Mouse (Mus musculus): Measurements from ENCODE around the gene Alkbh2. TPM values are rescaled to one million over a fixed set of nuclear protein-coding genes. Genes with fewer than 3 reads are reported as not detected.

The Alkbh2 gene
- polyA plus RNA-seq, 1 experiment from 2014 or later: 11.0 TPM

- peaks cover 27% of the 10 kb centered on the region for H3K36me3 ChIP-seq
- ATAC-seq (ENCODE audit: insufficient number of reproducible peaks, low FRiP score): peak; percentile 81
These were observed 11.2 kb upstream of the Alkbh2 start for GRCm38 (mm10) chr5:114139175-114139574.

DNA sequence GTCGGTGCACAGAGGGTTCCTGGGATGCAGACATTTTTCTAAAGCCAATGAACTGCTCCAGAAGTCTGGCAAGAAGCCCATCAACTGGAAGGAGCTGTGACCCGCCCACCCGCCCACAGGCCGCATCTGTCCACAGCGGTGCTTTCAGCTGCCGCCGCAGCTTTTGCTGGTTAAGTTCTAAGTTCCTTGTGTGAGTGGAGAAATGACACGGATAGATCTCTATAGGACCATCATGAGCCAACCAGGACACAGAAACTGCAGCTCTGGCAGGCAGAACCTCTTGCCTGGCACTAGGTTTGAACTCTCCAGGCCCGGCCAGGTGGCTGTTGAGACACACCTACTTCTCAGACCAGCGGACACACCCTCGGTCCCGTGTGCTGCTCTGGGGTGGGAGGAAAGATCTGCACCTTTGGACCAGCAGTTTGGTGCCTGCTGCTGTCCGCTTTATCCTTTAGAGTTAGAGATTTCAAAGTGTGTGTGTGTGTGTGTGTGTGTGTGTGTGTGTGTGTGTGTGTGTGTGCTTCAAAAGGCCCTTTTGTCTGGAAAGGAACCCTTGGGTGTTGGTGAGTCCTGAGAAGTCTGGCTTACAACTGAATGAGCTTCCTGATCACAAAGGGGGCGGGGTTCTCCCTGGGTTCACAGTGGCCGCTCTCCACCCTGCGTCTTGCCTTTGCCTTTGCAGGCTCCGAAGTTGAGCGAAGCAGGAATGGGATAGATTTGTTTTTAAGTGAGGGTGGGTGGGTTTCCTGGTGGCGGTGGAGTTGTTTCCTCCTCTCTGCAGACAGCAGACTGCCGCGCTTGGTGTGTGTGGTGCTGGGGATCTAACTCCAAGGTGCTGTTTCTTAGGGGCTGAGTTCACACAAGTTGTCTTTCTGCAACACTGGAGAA is 10.5 kb upstream of the Alkbh2 start:
- Histone ChIP-seq H3K27me3 (replicated peaks) (no peaks in the 10 kb centered on the region), H3K27ac (ENCODE audit: poor library complexity, severe bottlenecking) (peak overlapping the region; percentile 85), H3K4me3 (no peak overlapping the region), H3K36me3 (peaks cover 29% of the 10 kb centered on the region), H3K9me3 (replicated peaks) (no peaks in the 10 kb centered on the region), H3K4me2 (peak overlapping the region; percentile 9), H3K9ac (peak overlapping the region; percentile 40; the same call in 1 of the 2 replicates), H3K4me1 (replicated peaks) (peaks cover 54% of the 10 kb centered on the region)
- ATAC-seq (ENCODE audit: insufficient number of reproducible peaks, low FRiP score): no peak
- WGBS: 69% methylated on average over 21 of the region's 21 CpGs

More at GRCm38 (mm10) chr5:114139175-114139574, 11.2 kb upstream of the Alkbh2 start:
- Histone ChIP-seq H3K4me2 (peak overlapping the region; percentile 9; the same call in 1 of the 2 replicates), H3K4me1 (replicated peaks) (peaks cover 54% of the 10 kb centered on the region), H3K27ac (ENCODE audit: poor library complexity, severe bottlenecking) (peak overlapping the region; percentile 85), H3K27me3 (replicated peaks) (no peaks in the 10 kb centered on the region), H3K4me3 (no peak overlapping the region), H3K9ac (no peak overlapping the region), H3K9me3 (replicated peaks) (no peaks in the 10 kb centered on the region)
- WGBS: 36% methylated on average over 9 of the region's 9 CpGs

DNA sequence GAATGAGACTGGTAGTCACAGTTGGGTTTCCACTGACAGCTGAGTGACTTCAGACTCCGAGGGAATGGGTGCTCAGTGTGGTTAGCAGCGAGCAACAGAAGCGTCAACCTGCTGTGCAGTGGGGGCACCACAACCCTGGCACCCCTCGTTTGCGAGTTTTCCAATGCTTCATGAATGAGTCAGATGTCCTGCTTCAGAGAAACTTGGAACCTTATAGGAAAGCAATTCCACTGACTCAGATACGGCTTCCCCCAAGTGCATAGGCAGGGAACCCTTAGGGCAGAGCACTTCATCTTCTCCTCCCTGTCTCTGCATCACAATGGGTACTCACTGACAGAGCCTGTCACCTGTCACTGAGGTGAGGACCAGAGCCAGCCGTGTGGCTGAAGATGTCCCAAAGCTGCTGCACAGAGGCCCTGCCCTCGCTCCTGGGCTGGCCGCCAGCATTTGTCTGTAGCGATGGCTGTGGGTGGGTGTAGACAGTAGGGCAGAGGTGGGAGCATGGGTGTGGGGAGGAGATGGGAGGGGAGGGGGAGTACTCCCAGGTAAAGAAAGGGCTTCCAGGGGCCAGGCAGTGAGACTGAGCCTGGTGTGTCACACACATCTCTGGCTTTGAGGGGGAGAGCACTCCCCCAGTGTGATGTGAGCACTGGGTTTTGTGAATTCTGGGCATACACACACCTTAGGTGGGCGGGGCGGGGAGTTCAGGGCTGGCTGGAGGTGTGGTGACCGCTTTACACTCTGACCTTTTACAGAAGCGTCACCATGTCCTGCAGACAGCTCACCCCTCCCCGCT is 9.7 kb upstream of the Alkbh2 start:
- H3K9me3 ChIP-seq (replicated peaks): no peaks in the 10 kb centered on the region
- H3K9ac ChIP-seq: 0 out of 2 replicates have a peak overlapping the region, but pooled peaks have one; percentile 40
- H3K4me3 ChIP-seq: no peak overlapping the region
- WGBS: 74% methylated on average over 15 of the region's 15 CpGs
- ATAC-seq (ENCODE audit: insufficient number of reproducible peaks, low FRiP score): no peak
- peaks cover 30% of the 10 kb centered on the region for H3K36me3 ChIP-seq
- peak overlapping the region; percentile 85 for H3K27ac ChIP-seq (ENCODE audit: poor library complexity, severe bottlenecking)
- H3K27me3 ChIP-seq (replicated peaks): no peaks in the 10 kb centered on the region
- H3K4me2 ChIP-seq: 0 out of 2 replicates have a peak overlapping the region, but pooled peaks have one; percentile 9
- peaks cover 54% of the 10 kb centered on the region for H3K4me1 ChIP-seq (replicated peaks)

- 0 out of 2 replicates have a peak overlapping the region, but pooled peaks have one; percentile 8 for H3K27ac ChIP-seq (ENCODE audit: poor library complexity, severe bottlenecking)
- WGBS: 87% methylated on average over 10 of the region's 10 CpGs
- H3K27me3 ChIP-seq (replicated peaks): no peaks in the 10 kb centered on the region
- no peak overlapping the region for H3K4me3 ChIP-seq
- no peak overlapping the region for H3K9ac ChIP-seq
- H3K4me2 ChIP-seq: no peak overlapping the region
- peaks cover 67% of the 10 kb centered on the region for H3K4me1 ChIP-seq (replicated peaks)
- no peak for ATAC-seq (ENCODE audit: insufficient number of reproducible peaks, low FRiP score)
- H3K9me3 ChIP-seq (replicated peaks): no peaks in the 10 kb centered on the region
- peaks cover 30% of the 10 kb centered on the region for H3K36me3 ChIP-seq
These were observed 7.5 kb upstream of the Alkbh2 start for GRCm38 (mm10) chr5:114135516-114135915.

DNA sequence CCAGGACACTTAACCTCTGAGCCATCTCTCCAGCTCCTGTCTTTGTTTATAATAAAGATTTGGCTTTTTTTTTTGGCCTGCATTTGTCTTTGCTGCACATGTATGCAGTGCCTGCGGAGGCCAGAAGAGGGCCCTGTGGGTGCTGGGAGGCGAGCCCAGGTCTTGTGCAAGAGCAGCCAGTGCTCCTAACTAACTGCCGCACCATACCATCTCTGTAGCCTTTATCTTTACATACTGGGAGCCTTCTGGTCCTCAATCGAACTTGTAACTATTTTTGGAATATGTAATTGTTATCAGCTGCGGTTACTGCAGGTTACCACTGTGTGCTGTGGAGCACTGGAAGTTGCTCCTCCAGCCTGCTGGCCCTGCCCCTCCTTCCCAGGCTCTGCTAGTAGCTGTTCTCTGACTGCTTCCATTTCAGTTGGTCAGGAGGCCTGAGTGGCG is 6.1 kb upstream of the Alkbh2 start:
- H3K9ac ChIP-seq: 0 out of 2 replicates have a peak overlapping the region, but pooled peaks have one; percentile 34
- ATAC-seq (ENCODE audit: insufficient number of reproducible peaks, low FRiP score): no peak
- no peaks in the 10 kb centered on the region for H3K27me3 ChIP-seq (replicated peaks)
- peaks cover 62% of the 10 kb centered on the region for H3K4me1 ChIP-seq (replicated peaks)
- H3K36me3 ChIP-seq: peaks cover 30% of the 10 kb centered on the region
- WGBS: 27% methylated on average over 6 of the region's 6 CpGs
- peak overlapping the region; percentile 77 for H3K27ac ChIP-seq (ENCODE audit: poor library complexity, severe bottlenecking)
- H3K9me3 ChIP-seq (replicated peaks): no peaks in the 10 kb centered on the region
- peak overlapping the region; percentile 13 for H3K4me2 ChIP-seq
- no peak overlapping the region for H3K4me3 ChIP-seq

DNA sequence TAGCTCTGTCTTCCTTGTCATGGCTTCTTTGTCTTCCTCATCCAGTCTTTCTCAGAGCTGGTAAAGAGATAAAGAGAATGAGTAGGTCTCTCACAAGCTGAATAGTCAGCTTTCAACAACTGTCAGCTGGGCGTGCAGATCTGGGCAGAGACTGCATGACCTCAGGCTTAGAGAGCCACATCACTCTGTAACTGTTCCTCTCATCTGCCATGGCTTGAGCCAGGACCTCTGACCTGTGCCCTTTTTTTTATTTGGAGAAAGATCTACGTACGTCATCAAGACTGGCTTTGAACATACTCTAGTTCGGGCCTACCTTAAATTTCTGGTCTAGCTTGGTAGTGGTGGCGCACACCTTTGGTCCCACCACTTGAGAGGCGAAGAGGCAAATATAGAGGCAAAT is 4.8 kb upstream of the Alkbh2 start:
- H3K4me3 ChIP-seq: no peak overlapping the region
- 0 out of 2 replicates have a peak overlapping the region, but pooled peaks have one; percentile 79 for H3K9ac ChIP-seq
- peaks cover 29% of the 10 kb centered on the region for H3K36me3 ChIP-seq
- H3K27ac ChIP-seq (ENCODE audit: poor library complexity, severe bottlenecking): no peak overlapping the region
- H3K4me1 ChIP-seq (replicated peaks): peaks cover 50% of the 10 kb centered on the region
- H3K4me2 ChIP-seq: peak overlapping the region; percentile 97; the same call in 1 of the 2 replicates
- no peaks in the 10 kb centered on the region for H3K9me3 ChIP-seq (replicated peaks)
- ATAC-seq (ENCODE audit: insufficient number of reproducible peaks, low FRiP score): no peak
- WGBS: 85% methylated on average over 6 of the region's 6 CpGs
- no peaks in the 10 kb centered on the region for H3K27me3 ChIP-seq (replicated peaks)

- Histone ChIP-seq H3K27me3 (replicated peaks) (no peaks in the 10 kb centered on the region), H3K9me3 (replicated peaks) (no peaks in the 10 kb centered on the region), H3K36me3 (peaks cover 16% of the 10 kb centered on the region), H3K4me2 (peak overlapping the region; percentile 97), H3K4me1 (replicated peaks) (peaks cover 47% of the 10 kb centered on the region), H3K4me3 (peak overlapping the region; percentile 78), H3K9ac (peak overlapping the region; percentile 79), H3K27ac (ENCODE audit: poor library complexity, severe bottlenecking) (peak overlapping the region; percentile 75)
- no peak for ATAC-seq (ENCODE audit: insufficient number of reproducible peaks, low FRiP score)
- WGBS: 0% methylated on average over 15 of the region's 15 CpGs
These were observed 3.5 kb upstream of the Alkbh2 start for GRCm38 (mm10) chr5:114131521-114131840.

DNA sequence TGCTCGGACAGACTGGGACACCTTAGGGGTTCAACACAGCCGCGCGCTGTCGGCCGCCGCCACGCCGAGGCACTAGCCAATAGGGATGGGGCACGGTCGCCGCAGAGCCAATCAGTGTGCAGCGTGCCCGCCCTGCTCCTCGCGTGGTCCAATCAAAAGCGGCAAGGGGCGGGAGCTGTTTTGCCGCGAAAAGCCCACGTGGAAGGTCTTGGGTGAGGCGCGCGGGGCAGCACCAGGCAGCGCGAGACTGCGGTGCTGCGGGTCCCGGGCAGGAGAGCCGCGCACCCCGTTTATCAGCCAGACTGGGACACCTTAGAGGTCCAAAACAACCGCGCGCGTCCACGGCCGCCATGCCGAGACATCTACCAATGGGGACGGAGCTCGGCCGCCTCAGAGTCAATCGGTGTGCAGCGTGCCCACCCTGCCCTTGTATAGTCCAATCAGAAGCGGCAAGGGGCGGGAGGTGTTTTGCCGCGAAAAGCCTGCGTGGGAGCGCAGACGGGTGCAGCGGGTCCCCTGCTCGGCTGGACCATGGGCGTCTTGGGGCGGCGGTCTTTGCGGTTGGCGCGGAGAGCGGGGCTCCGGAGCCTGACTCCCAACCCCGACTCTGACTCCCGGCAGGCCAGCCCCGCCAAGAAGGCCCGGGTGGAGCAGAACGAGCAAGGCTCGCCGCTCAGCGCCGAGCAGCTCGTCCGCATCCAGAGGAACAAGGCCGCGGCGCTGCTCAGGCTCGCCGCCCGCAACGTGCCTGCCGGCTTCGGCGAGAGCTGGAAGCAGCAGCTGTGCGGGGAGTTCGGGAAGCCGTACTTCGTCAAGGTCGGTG is 2.9 kb upstream of the Alkbh2 start:
- peak; percentile 95 for ATAC-seq (ENCODE audit: insufficient number of reproducible peaks, low FRiP score)
- Histone ChIP-seq H3K9ac (peak overlapping the region; percentile 79), H3K4me2 (peak overlapping the region; percentile 97), H3K9me3 (replicated peaks) (no peaks in the 10 kb centered on the region), H3K4me3 (peak overlapping the region; percentile 78), H3K27ac (ENCODE audit: poor library complexity, severe bottlenecking) (peak overlapping the region; percentile 75), H3K36me3 (peaks cover 13% of the 10 kb centered on the region; the same call in 1 of the 2 replicates), H3K4me1 (replicated peaks) (peaks cover 47% of the 10 kb centered on the region), H3K27me3 (replicated peaks) (no peaks in the 10 kb centered on the region)
- WGBS: under 1% methylated on average over 87 of the region's 87 CpGs

- ATAC-seq (ENCODE audit: insufficient number of reproducible peaks, low FRiP score): peak; percentile 44; the same call in 1 of the 2 replicates
- Histone ChIP-seq H3K36me3 (peaks cover 14% of the 10 kb centered on the region), H3K9ac (peak within 1 kb of the TSS; percentile 79), H3K4me1 (replicated peaks) (peaks cover 45% of the 10 kb centered on the region), H3K9me3 (replicated peaks) (no peaks in the 10 kb centered on the region), H3K4me3 (peak within 1 kb of the TSS; percentile 78), H3K27me3 (replicated peaks) (no peaks in the 10 kb centered on the region), H3K4me2 (peak within 1 kb of the TSS; percentile 97), H3K27ac (ENCODE audit: poor library complexity, severe bottlenecking) (peak within 1 kb of the TSS; percentile 75)
- 1% methylated on average over 29 of the region's 29 CpGs for WGBS
These were observed 2.2 kb upstream of the Alkbh2 start, which contains the start of gene Ung for GRCm38 (mm10) chr5:114130211-114130605. Gene Ung (plus strand): TSS chr5:114130386.

DNA sequence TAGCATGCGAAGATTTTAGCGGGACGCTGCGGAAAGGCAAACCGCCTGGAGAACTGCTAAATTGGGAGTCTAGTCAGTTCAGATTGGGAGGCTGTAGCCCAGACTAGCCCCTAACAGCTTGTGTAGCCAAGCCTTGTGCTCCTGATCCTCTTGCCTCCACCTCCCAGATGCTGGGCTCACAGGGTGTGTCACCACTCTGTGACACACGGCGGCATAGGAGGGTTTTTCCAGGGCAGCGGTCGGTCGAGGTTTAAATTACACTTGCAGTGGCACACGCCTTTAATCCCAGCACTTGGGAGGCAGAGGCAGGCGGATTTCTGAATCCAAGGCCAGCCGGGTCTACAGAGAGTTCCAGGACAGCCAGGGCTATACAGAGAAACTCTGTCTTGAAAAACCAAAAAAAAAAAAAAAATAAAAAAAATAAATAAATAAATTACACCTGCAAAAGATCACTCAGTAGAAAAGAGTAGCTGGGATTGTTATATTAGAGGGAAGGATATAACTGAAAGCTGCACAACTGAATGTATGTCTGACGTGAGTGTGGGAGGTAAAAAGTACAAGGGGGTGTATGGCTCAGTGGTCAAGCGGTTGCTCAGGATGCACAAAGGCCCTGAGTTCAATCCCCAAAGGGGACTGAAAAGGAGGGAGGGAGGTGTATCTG is 1.7 kb upstream of the Alkbh2 start:
- Histone ChIP-seq H3K4me2 (peak overlapping the region; percentile 97), H3K27me3 (replicated peaks) (no peaks in the 10 kb centered on the region), H3K4me3 (peak overlapping the region; percentile 78), H3K9me3 (replicated peaks) (no peaks in the 10 kb centered on the region), H3K27ac (ENCODE audit: poor library complexity, severe bottlenecking) (no peak overlapping the region), H3K9ac (no peak overlapping the region), H3K4me1 (replicated peaks) (peaks cover 40% of the 10 kb centered on the region), H3K36me3 (peaks cover 18% of the 10 kb centered on the region)
- 79% methylated on average over 15 of the region's 15 CpGs for WGBS
- ATAC-seq (ENCODE audit: insufficient number of reproducible peaks, low FRiP score): no peak

Measured in heart, embryonic 12.5 days (tissue).